Mouse (Mus musculus) ES-Bruce4 (cell line): Measurements from ENCODE around the gene Mx1.

Experiments used
- CTCF ChIP-seq: IDR thresholded peaks from one replicate; pipeline ENCODE4 v1.8.1; 2011; ENCODE audit warnings: low read depth, low read length
- EP300 ChIP-seq: IDR thresholded peaks from 2 replicates; pipeline ENCODE4 v1.6.1; 2011; ENCODE audit warnings: low read depth, low read length; ENCODE audit not compliant: insufficient read depth
- POLR2A ChIP-seq: IDR thresholded peaks from one replicate; pipeline ENCODE4 v1.8.1; 2011; ENCODE audit warnings: low read length; ENCODE audit not compliant: insufficient read depth

DNA sequence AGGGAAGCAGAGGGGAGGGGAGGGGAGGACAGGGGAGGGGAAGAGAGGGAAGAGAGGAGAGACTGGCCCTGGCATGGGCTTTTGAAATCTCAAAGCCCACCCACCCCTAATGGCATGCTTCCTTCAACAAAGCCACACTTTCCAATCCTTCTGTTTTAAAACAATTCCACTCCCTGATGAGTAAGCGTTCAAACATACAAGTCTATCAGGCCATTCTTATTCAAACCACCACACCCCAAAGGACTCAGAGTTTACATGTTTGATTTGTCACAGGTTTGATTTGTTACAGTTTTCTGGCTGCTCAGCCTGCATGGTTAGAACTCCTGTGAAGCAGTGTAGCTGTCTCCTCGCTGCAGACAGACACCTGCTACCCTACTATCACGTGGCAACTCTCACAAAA, 33.3 kb upstream of the Mx1 start:
- no peak for TF ChIP-seq CTCF
- TF ChIP-seq POLR2A: no peak
- TF ChIP-seq EP300: no peak
